Mouse (Mus musculus) gastrocnemius, adult 8-10 months (tissue): ENCODE data around the gene Stx5a. TPM values are rescaled to one million over a fixed set of nuclear protein-coding genes. Genes with fewer than 3 reads are reported as not detected.

ENCODE experiments used
- DNase-seq, 2 experiments: peaks; one replicate each; pipeline ENCODE4 v3.0.0; 2022; ENCODE audit warnings: low spot score in 2 of 2
- total RNA-seq, 4 experiments: library from RNA; stranded (reverse); gene quantifications; 2 replicates each; pipeline ENCODE4 v1.2.4; 2022

Stx5a gene
- 10 to 100 TPM; 12.3 to 19.8 (median 14.9) TPM for total RNA-seq

DNA sequence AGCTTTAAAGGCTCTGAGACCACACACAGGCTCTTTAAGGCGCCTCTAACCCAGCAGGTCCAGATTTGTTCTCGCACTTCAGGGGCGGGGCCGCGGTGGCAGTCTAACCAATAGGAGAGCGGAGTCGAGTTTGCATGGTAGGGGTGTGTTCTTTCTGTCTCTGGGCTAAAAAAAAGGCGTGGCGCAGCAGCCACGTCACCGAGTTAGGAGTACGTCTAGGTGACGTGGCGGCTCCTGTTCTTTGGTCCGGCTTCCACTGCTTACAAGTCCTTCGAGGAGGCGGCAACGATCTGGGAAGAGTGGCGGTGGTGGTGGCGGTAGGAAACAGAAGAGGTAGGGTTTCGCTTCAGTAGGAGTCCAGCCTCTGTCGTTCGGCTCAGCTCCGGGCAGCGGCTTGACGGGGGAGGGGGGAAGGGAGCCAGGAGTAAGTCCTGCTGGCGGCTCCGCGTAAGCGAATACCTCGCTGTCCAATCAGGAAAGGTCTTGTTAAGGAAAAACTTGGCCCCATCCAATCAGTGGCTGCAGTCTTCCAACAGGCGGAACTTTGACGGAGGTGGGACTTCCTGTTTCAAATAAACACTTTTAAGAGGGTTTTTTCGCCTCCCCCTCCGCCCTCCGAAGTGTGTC lies at the start of gene Stx5a:
Gene Stx5a (plus strand): TSS at position 171 of the 627 bp plus-strand sequence.
- DNase-seq = peak; percentile 92 to 95

GRCm38 (mm10) chr19:8691871-8692539 lies 49.2 kb upstream of the Stx5a start:
- no peak for DNase-seq

DNA sequence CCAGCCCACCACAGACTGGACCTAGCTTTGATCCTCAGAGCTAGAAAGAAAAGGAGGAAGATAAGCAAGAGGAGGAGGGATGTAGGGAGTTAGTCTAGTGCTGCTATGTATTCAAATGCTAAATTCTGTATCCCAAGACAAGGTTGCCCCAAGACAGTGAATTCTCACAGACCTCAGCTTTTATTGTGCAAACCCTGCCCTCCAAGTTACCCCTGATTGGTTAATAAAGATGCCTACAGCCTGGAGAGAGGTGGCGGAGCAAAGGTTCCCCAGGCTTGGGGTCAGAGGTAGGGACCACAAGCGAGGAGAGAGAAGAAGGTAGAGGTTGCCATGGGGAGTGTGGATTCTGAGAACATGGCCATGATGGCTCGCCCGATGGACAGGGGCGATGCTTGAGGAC lies 48.5 kb upstream of the Stx5a start:
- DNase-seq = no peak

GRCm38 (mm10) chr19:8695330-8695729 lies 45.9 kb upstream of the Stx5a start:
- no peak for DNase-seq

- no peak for DNase-seq
Observed at GRCm38 (mm10) chr19:8699652-8700051, 41.6 kb upstream of the Stx5a start.

- DNase-seq = no peak
Observed at GRCm38 (mm10) chr19:8702458-8702857, 38.8 kb upstream of the Stx5a start.

DNA sequence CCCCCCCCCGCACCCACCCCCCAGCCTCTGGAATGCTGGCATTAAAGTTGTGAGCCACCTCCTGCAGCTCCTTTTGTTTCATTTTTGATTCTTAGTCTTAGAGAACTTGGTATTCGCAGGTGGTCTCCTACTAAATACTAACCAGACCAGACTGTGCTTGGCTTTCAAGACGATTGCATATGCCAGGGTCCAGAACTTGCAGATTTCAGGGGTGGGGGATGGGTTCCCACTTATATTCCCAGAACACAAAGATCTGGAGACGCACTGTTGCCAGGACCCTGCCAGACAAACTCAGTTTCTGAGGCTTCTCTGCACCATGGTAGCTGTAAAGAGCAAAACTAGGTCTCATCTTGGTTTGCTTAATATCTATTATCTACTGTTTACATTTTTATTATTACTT lies 37.6 kb upstream of the Stx5a start:
- no peak for DNase-seq

- no peak for DNase-seq
Observed at GRCm38 (mm10) chr19:8705026-8705708, 36.0 kb upstream of the Stx5a start.

- no peak for DNase-seq
Observed at GRCm38 (mm10) chr19:8706132-8706667, 35.0 kb upstream of the Stx5a start.

DNA sequence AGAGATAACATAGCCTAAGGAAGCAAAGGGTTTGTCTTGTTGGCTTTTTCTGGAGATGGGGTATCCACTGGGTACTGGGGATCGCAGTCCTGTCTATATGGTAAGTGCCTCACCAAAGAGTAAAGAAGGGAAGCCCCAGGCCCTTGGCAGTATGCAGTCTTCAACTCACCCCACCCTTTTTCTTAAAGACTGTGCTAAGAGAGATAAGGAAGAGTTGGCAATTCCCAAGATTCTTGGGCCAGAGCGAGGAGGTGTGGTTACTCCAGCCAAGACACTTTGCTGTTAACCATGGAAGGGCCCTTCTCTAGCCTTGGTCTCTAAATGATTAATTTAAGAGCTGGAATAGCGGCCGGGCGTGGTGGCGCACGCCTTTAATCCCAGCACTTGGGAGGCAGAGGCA lies 34.3 kb upstream of the Stx5a start:
- DNase-seq = no peak

DNA sequence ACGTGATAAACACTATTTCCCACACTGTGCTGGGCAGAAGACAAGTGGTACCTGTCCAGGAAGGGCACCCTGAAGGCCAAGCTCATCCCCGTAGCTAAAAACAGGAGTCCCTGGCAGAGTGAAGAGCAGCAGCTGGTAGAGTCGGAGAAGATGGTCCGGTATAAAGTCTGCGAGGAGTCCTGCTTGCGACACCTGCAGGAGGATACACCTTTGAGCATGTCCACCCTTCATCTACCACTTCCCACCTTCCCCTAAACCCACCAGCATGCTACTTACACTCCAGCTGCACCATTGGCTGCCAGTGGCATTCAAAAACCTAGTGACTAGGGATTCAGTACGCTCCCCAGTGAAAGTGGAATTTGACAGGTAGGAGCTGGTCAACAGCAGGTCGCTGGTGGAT lies 32.3 kb upstream of the Stx5a start:
- DNase-seq = no peak

GRCm38 (mm10) chr19:8710057-8710456 lies 31.2 kb upstream of the Stx5a start:
- no peak for DNase-seq

- DNase-seq = no peak
Observed at GRCm38 (mm10) chr19:8711506-8711905, 29.7 kb upstream of the Stx5a start.

DNA sequence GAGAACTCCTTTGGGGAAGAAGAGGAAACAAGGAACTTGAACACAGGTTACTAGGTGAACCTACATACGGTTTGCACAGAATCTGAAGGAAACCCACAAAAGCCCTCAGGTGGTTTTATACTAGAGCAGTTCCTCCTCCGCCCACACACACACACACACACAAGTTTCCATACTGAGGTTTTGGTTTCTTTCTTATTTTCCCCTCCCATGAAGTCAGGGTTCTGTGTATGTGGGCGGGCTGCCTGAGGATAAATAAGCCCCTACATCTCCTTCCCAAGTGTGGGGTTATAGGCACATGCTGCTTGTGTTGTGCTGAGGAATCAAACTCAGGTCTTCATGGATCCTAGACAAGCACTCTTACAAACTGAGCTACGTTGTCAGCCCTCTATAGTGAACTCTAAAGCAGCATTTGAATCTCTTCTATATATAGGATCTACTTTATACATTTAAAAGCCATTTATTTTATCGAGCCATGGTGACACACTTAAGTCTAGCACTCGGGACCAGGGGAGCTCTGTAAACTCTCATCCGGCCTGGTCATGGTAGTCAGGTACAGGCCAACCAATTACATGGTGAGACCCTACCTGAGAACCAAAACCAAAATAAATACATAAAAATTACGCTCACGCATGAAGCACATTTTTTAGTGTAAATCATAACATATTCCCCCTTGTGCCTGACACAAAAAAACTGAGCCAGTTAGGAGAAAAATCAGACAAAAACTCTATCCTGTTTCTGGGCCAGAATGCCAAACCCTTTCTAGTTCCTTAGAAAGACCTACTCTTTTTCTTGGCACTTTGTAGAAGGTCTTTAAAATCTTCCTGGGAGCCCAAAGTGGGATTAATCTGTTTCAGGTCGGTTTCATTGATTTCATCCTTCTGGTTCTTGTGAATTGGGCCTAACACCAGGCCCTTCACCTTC lies 29.0 kb upstream of the Stx5a start:
- no peak for DNase-seq

- peak; percentile 33 to 41 for DNase-seq
Observed at GRCm38 (mm10) chr19:8712870-8713305, 28.3 kb upstream of the Stx5a start.

- DNase-seq = peak; percentile 87 to 91
Observed at GRCm38 (mm10) chr19:8713306-8713996, 27.8 kb upstream of the Stx5a start.

DNA sequence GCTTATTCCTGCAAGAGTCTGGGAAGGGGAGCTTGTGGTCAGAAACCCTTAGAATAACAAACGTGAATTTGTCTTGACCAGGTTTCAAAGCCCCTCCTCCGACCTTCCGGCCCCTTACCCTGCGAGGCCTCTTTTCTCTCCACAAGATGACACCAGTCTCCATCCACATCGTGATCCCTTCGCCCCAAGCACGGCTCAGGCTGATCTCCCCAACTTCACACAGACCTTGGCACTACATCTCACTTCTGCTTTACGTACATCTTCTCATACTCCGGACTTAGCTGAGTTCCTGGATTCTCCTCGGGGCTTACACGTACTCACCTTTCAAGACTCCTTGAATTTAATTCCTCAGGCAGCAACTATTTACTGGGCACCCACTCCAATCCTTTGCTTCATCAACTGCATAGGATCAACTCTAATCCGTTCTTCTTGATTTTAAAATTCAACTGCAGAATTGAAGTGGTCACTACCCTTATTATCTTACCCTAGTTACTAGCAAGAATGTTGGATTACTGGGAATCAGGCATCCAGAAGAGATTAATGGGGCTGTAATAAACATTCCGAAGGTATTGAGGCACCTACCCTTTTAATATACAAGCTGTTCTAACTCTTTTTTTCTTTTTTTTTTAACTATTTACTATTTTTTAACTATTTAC lies 27.1 kb upstream of the Stx5a start:
- no peak for DNase-seq

DNA sequence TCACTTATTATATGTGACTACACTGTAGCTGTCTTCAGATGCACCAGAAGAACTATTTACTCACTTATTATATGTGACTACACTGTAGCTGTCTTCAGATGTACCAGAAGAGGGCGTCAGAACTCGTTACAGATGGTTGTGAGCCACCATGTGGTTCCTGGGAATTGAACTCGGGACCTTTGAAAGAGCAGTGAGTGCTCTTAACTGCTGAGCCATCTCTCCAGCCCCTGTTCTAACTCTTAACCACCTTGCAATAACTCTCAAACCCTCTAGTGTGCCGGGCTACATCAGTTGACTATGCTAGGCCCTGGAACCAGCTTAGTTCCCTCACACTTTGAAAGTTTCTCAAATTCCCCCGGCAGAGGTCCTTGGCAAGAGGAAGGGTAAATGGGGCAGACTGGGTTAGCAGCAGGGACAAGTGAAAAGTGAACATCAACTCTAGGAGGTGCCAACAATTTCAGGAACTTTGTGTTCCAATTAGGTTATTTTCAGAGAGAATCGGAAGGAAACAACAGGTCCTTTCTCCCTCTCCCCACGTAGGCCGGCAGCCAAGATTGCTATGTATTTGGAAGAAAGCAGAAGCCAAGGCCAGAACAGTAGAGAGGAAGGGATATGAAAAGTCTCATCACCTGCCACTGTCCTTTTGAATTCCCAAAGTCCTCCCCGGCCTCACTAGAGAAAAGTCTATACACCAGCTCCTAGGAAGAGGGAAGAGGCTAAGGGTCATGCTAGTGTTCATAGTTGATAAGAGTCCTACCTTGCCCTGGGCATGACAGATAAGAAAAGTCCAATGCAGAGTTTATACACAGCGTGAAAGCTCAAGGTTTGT lies 26.3 kb upstream of the Stx5a start:
- no peak for DNase-seq
